Mouse (Mus musculus) urinary bladder, adult 18-20 months (tissue): ENCODE measurements around the gene Cenps.
A peak's percentile ranks its signal among the peaks of the same experiment; 100 is the strongest.
"Not testable (repeated sequence)": the region's sequence is repeated elsewhere in the genome, so short reads cannot be mapped to it uniquely, and the experiment has no call there.

Source experiments
- DNase-seq, 2 experiments: peaks; one replicate each; pipeline ENCODE4 v3.0.0; 2022; ENCODE audit warnings: low spot score in 2 of 2, mixed read lengths in 2 of 2

The Cenps gene

GRCm38 (mm10) chr4:149136982-149137770 is at the start of gene Cenps:
Gene Cenps (minus strand): TSS chr4:149137629.
- DNase-seq: peak; percentile 76 to 94

DNA sequence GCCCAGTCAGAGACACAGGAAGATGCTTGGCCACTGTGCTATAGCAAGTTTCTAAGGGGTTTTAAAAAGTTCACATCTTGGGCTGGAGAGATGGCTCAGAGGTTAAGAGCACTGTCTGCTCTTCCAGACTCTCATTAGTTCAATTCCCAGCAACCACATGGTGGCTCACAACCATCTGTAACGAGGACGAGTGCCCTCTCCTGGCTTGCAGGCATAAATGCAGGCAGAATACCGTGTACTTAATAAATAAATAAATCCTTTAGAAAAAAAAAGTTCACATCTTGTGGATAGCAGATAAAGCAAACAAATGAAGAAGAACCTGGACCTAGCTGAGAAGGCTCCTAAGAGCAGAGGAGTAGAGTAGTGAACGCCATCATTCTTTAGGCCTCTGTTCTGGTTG is 45.3 kb upstream of the Cenps start:
- DNase-seq: no peak

GRCm38 (mm10) chr4:149182192-149182591 is 44.8 kb upstream of the Cenps start:
- DNase-seq: no peak

DNA sequence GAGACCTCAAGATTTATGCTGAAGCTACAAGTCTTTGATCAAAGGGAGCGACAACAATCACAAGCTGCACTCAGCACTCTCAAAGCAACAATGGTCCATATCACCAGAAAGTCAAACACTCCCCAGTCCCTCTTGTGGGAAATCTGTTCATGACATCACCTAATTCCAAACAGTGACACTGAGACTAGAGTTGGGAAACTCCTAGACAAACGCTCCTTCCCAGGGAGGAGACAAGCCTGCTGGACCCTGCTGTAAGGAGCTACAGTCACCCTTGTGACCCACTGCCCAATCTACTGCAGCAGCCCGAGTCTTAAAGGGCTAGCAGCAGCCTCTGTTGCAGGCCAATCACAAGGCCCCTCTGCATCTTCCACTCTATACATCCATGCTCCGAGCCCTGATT is 42.1 kb upstream of the Cenps start:
- no peak for DNase-seq

DNA sequence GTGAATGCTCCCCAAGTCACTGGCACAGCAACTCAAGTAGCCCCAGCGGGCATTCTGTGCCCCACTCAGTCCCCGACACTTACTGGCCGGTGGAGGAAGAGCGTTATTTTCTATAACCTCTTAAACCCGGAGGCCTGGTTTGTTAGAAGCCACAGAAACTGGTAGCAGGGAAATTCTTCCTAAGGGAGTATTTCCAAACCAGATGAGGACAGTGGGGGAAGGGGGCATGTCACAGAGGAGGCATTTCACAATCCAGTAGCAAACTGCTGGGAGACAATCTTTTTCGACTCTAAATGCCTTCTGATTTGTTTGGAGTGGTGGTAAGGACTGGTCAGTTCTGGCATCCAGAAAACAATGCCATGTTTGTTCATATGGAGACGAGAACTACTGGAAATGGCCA is 41.7 kb upstream of the Cenps start:
- no peak for DNase-seq

- DNase-seq: no peak
Measured at GRCm38 (mm10) chr4:149178328-149178727, 40.9 kb upstream of the Cenps start.

DNA sequence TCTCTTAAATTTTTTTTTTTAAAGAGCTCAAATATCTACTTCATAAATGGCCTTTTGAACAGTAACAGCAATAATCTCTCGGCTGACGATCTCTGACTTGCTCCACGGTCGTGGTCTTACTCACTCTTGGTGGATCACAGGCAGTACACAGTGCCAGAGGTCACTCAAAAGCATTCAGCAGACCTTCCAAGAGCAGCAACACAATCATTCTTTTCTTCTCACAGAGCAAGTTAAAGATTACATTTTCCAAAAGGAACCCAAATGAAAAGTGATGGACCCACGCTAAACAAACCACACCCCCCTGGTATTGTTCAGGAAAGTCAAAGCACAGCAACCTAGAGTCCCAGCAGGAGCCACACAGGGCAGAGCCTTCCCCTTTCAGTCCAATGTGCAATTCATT is 39.6 kb upstream of the Cenps start:
- no peak for DNase-seq

DNA sequence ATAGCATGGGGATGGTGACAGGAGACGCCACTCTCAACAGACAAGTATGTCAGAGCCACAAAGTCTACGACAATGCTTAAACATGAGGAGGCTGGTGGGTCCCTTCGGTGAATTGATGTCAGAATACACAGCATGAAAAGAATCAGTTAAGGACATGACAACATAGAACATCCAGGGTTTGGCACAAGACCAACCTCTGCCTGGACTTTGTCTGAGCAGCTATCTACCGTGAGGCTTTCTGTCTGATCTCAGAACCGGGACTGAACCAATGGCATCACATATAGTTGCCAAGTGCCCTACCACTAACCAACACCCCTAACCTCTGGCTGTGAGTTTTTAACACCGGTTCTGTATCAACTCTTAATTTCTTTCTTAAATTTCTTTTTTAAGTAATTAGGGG is 39.2 kb upstream of the Cenps start:
- no peak for DNase-seq

DNA sequence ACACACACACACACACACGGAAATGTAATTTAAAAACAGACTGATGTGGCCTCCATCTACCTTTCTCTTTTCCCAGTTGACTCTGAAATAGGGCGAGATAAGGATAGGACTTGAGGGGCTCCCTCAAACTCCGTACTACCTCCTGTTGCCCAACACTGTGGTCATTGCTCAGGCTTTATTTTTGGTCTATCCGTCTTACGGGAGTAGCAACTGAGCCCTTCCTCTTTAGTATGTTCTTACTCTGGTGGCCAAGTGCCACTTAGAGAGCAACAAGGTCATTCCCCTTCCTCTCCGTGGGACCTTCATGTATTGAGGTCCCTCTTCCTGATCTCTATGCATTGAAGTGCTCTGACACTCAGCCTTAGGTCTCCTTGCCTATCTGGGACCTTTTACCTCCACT is 36.2 kb upstream of the Cenps start:
- no peak for DNase-seq

DNA sequence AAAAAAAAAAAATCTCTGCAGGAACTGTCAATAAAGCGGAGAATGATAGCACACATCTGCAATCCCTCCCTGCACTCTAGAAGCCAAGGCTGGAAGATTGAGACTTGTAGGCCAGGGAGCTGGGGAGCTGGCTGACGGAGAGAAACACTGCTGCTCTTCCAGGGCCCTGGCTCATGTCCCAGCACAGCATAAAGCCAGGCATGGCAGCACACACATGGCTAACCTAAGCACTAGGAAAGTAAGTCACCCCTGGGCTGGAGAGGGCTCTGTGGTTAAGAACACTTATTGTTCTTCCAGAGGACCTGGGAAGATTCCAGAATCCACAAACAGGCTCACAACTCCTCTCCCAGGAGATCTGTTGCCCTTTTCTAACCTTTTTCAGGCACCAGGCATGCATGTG is 35.2 kb upstream of the Cenps start:
- DNase-seq: no peak

DNA sequence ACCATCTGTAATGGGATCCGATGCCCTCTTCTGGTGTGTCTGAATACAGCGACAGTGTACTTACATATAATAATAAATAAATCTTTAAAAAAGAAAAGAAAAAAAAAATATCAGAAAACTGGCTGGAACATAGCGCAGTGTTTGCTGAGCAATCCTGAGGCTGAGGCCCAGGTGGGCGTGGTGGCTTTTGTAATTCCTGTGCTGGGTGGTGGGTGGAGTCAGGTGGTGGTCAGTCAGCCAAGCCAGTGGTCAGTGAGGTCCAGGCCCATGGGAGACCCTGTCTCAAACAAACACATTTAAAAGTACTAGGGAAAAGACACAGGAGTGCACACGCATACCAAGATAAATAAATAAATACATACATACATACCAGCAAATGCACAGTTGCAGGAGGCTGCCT is 34.7 kb upstream of the Cenps start:
- peak in 1 of 2 experiments; percentile 54 for DNase-seq

GRCm38 (mm10) chr4:149171581-149171981 is 34.2 kb upstream of the Cenps start:
- peak in 1 of 2 experiments; percentile 64 for DNase-seq

DNA sequence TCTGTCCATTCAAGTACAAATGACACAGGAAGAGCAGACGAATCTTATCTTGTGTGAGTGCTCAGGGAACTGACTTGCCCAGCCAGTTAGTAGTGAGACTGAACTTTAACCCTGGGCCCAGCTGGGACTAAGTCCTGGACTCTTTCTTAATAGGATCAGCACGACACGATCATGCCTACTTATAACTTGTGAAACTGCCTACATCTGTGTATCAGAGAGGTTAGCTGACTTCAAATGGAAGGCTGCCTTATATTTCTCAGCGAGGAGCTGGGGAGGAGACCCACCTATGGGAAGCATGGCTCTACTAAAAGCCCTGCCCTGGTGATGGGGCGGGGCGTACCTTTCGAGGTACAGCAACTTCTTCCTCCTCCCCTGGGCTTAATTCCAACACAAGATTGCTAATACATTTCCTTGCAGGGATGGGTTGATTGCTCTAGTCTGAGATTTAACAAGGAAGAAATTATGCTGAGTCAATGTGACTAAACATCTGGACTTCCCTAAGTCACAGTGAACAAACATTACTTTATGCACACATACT is 33.0 kb upstream of the Cenps start:
- DNase-seq: peak; percentile 55 to 63

DNA sequence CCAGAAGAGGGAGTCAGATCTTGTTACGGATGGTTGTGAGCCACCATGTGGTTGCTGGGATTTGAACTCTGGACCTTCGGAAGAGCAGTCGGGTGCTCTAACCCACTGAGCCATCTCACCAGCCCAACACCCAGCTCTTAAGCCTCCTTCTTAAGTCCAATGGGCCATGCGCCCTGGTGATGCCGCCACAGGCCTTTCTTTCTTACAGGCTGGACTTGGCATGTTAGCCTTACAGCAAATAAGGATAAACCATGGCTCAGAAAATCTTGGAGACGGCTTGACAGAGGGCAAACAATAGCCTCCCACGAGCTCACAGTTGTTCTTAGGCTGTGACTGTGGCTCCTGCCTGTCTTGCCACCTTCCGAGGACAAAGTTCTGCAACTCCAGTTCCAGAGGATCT is 32.5 kb upstream of the Cenps start:
- not testable (repeated sequence) for DNase-seq

DNA sequence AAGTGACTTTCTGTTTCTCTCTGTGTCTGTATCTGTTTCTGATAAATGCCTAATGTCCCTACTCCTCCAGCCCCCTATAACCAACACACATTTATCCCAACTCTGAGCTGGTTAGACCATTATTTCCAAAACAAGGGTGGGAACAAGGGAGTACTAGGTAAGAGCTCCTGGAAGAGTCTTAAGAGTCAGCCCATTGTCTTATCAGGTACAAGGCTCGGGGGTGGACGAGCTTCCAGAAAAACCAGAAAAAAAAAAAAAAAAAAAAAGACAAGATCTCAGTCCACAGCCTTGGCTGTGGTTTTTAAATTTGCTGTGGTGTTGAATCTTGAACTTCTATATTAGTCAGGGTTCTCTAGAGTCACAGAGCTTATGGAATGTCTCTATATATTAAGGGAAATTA is 30.6 kb upstream of the Cenps start:
- DNase-seq: no peak

DNA sequence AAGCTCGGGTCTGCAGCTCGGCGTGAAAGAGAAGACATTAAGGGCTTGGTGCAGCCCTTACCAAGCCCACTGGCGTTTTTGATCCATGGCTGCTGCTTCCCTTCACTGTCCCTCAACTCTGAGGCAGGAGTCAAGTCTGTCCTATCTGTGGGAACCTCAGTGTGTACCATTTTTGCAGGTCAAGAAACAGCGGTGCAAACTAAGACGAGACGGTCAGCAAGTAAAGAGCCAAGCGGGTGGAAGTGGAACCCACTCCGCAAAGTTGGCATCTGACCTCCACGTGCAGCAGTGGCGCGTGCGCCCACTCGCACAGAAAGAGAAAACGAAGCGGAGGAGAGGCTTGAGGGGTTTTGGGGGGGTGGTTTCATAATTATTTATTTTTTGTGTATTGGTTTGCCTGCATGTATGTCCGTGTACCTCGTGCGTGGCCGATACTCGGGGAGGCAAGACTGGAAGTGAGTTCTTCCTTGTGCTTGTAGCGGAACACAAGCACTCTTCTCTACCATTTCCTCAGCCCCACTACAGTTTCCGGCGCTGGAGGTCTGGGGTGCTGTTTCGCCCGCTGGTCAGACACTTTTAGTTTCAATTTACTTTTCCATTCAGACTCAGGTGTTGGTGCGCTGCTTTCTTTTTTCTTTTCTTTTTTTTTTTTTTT is 29.7 kb upstream of the Cenps start:
- peak in 1 of 2 experiments; percentile 43 for DNase-seq

- DNase-seq: peak; percentile 94 to 96
Measured at GRCm38 (mm10) chr4:149166215-149166946, 29.0 kb upstream of the Cenps start, which contains the start of gene Pgd. Gene Pgd (minus strand): TSS chr4:149166771.

- no peak for DNase-seq
Measured at GRCm38 (mm10) chr4:149164150-149164549, 26.7 kb upstream of the Cenps start.

DNA sequence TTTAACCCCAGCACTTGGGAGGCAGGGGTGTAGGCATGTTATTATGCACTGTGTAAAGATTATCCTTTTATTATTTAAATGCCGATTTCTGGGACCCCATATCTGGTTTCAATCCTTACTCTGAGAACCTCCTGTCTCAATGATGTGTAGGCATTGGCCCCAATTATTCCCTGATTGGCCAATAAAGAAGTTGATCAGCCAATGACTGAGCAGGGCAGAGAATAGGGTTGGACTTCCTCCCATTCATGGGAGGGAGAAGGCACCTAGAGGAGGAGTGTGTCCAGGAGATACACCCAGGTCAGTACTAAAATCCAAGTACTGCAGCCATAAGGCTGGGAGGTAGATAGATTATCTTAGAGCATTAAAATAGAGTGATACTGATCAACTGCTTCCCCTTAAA is 25.8 kb upstream of the Cenps start:
- DNase-seq: no peak

DNA sequence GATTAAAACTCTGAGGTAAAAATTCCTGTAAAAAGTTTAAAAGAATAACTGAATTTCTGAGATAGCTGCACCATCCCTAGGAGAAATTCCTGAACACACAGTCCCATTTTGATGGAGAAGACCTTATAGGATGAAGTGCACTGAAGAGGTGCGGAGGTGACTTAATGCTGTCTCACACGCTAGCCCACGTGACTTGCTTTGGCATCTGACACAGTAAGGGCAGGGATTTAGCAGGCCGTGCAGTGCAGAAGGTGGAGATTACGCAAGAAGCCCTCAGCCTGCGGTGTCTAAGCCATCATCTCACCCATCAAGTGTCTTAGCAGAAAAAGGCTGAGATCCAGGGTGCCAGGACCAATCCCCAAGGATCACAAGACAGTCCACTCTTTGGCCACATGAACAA is 23.7 kb upstream of the Cenps start:
- DNase-seq: no peak

DNA sequence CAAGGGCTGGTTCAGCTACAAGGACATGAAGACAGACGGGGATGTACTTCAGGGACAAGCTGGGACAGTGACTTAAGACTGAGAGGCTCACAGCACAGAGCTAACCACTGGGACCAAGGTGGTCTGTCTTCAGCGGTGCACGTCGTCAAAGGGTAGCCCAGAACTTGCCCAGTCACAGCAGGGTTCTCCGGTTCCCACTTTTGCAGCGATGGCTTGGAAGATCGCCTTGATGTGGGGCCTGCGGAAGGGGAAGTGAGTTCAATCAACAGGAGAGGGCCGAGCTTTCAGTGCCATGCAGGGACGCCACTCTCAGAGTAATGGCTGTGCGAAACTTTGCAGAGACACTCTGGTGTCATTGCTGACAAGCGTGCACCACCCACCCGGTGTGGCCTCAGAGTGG is 22.5 kb upstream of the Cenps start:
- DNase-seq: no peak

DNA sequence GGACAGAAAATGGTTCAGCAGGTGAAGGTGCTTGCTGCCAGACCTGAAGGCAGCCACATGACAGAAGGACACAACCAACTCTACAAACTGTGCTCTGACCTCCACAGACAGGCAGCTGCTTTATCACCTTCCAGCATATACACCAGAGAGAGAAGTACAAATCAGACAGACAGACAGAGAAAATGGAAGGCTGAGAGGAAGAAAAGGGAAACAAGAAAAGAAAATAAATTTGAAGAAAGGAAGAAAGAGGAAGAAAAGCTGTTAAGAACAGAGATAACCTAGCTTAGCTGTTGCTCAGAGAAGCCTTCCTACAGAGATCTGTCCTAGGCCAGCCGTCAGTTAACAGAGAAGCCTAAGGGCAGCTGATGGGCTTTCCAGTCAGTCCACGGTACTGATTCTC is 21.8 kb upstream of the Cenps start:
- no peak for DNase-seq
